Mouse (Mus musculus) lung, postnatal 0 days (tissue): ENCODE data around the gene Scn9a. TPM values are rescaled to one million over a fixed set of nuclear protein-coding genes. Genes with fewer than 3 reads are reported as not detected.

Source experiments
- ATAC-seq: fragments of 200-750 bp; cut with Nextera tagmentation; 2 replicates; pipeline ENCODE4 v1.8.0; 2017; ENCODE audit warnings: moderate library complexity
- DNase-seq: peaks from one replicate; pipeline ENCODE4 v3.0.0-alpha.2; 2016; ENCODE audit warnings: low spot score
- H3K27ac ChIP-seq: fragments of 300-500 bp; sonication (generic); 2 replicates; pipeline ENCODE4 v1.5.1; 2014; ENCODE audit warnings: antibody characterized with exemption, mild to moderate bottlenecking, low read length, mixed read lengths
- H3K27me3 ChIP-seq: fragments of 300-500 bp; sonication (generic); replicated peaks from 2 replicates; pipeline ENCODE4 v1.6.1; 2014; ENCODE audit warnings: low read length, mixed read lengths; ENCODE audit not compliant: insufficient read depth
- H3K36me3 ChIP-seq: fragments of 300-500 bp; sonication (generic); 2 replicates; pipeline ENCODE4 v1.6.1; 2014; ENCODE audit warnings: low read length, mixed read lengths; ENCODE audit not compliant: insufficient read depth
- H3K4me1 ChIP-seq: fragments of 300-500 bp; sonication (generic); 2 replicates; pipeline ENCODE4 v1.6.1; 2014; ENCODE audit warnings: antibody characterized with exemption, low read depth, low read length, mixed read lengths; ENCODE audit not compliant: insufficient read depth
- H3K4me2 ChIP-seq: fragments of 300-500 bp; sonication (generic); replicated peaks from 2 replicates; pipeline ENCODE4 v1.6.1; 2014; ENCODE audit warnings: low read depth, mild to moderate bottlenecking, low read length, moderate library complexity, mixed read lengths
- H3K4me3 ChIP-seq: fragments of 300-500 bp; sonication (generic); 2 replicates; pipeline ENCODE4 v1.5.1; 2014; ENCODE audit warnings: low read depth, low read length
- H3K9ac ChIP-seq: fragments of 300-500 bp; sonication (generic); replicated peaks from 2 replicates; pipeline ENCODE4 v1.6.1; 2014; ENCODE audit warnings: low read depth, mild to moderate bottlenecking
- H3K9me3 ChIP-seq: fragments of 300-500 bp; sonication (generic); 2 replicates; pipeline ENCODE4 v1.6.1; 2016; ENCODE audit warnings: low read length, mixed read lengths
- CTCF ChIP-seq: IDR thresholded peaks from 2 replicates; pipeline ENCODE4 v1.5.1; 2016; ENCODE audit warnings: antibody characterized with exemption, mild to moderate bottlenecking
- EP300 ChIP-seq: IDR thresholded peaks from 2 replicates; pipeline ENCODE4 v1.6.1; 2016; ENCODE audit warnings: antibody characterized with exemption, mild to moderate bottlenecking, control low read depth
- WGBS: fragments of 180-500 bp; shearing (Covaris S2); extraction: QIAGEN DNeasy Blood & Tissue Kit; methylation state at CpG from one replicate; pipeline ENCODE4 v1.1.7; 2014; 5-methylcytosine and 5-hydroxymethylcytosine counted together
- polyA plus RNA-seq: library from polyadenylated mRNA; unstranded; fragments of >200 nt; fragmentation: Nextera tagmentation; extraction: Ambion mirVana; gene quantifications from 2 replicates; pipeline ENCODE4 v1.2.1, GENCODE M21; 2015

The Scn9a gene
- polyA plus RNA-seq, 1 experiment from 2014 or later: 0.06 TPM

DNA sequence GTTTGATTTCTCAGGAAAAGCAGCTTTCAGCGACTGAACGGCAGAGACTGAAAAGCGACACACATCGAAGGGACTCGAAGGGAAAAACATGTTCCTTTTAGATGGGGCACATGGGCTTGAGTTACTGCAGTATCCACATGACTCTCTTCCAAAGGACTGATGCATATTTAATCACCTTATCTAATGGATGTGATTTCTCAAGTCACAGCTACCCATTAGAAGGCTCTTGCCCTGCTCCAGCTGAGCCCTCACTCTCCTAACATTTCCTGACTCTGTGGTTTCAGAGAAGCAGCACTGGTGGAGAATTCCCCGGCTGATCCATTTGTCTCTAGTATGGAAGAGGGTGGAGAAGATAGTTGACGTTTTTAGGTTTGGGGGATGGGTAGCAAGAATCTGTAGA, 23.7 kb downstream of the Scn9a start:
- H3K27ac ChIP-seq: no peak overlapping the region
- H3K36me3 ChIP-seq: no peaks in the 10 kb centered on the region
- DNase-seq (no peak), ATAC-seq (no peak)
- H3K4me3 ChIP-seq: no peak overlapping the region
- H3K4me2 ChIP-seq: no peak overlapping the region
- no peaks in the 10 kb centered on the region for H3K27me3 ChIP-seq
- TF ChIP-seq EP300 (no peak), CTCF (no peak)
- no peak overlapping the region for H3K9ac ChIP-seq
- WGBS: 62% methylated on average over 7 of the region's 7 CpGs
- no peaks in the 10 kb centered on the region for H3K4me1 ChIP-seq
- H3K9me3 ChIP-seq: no peaks in the 10 kb centered on the region

GRCm38 (mm10) chr2:66597313-66597712, 37.4 kb downstream of the Scn9a start:
- Histone ChIP-seq H3K9ac (no peak overlapping the region), H3K9me3 (no peaks in the 10 kb centered on the region), H3K36me3 (no peaks in the 10 kb centered on the region), H3K27ac (no peak overlapping the region), H3K4me2 (no peak overlapping the region), H3K27me3 (no peaks in the 10 kb centered on the region), H3K4me1 (no peaks in the 10 kb centered on the region), H3K4me3 (no peak overlapping the region)
- ATAC-seq (no peak), DNase-seq (no peak)
- TF ChIP-seq EP300: no peak
- no peak for TF ChIP-seq CTCF
- WGBS: 71% methylated on average over 6 of the region's 6 CpGs

- Histone ChIP-seq H3K36me3 (no peaks in the 10 kb centered on the region), H3K27me3 (no peaks in the 10 kb centered on the region), H3K27ac (no peak overlapping the region), H3K9me3 (no peaks in the 10 kb centered on the region), H3K4me2 (no peak overlapping the region), H3K4me3 (no peak overlapping the region), H3K4me1 (no peaks in the 10 kb centered on the region), H3K9ac (no peak overlapping the region)
- no peak for ATAC-seq
- DNase-seq: no peak
- TF ChIP-seq EP300 (no peak), CTCF (no peak)
- WGBS: 39% methylated on average over 5 of the region's 5 CpGs
Observed at GRCm38 (mm10) chr2:66596145-66596544, 38.6 kb downstream of the Scn9a start.

DNA sequence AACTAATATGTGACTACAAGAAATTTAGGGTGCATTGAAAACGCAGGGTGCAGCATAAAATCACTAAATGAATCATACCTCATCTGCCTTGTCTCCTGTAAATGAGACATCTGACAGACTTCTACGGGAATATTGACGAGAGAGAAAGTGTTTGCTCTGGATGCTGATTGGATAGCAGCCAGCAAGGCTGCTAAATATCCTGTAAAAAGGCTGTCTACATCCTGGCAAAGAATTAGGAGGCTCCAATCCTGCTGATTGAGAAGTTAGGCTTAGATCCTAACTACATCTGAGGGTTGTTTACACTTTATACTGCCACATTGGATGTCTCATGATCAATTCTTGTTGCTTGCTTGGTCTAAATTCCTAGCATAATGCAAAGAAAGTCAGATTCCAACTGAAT, 44.6 kb downstream of the Scn9a start:
- WGBS: 60% methylated on average over 3 of the region's 3 CpGs

GRCm38 (mm10) chr2:66580026-66580808, 54.5 kb downstream of the Scn9a start:
- Histone ChIP-seq H3K9me3 (no peaks in the 10 kb centered on the region), H3K4me3 (no peak overlapping the region), H3K9ac (no peak overlapping the region), H3K27me3 (no peaks in the 10 kb centered on the region), H3K4me1 (no peaks in the 10 kb centered on the region), H3K36me3 (no peaks in the 10 kb centered on the region), H3K27ac (no peak overlapping the region), H3K4me2 (no peak overlapping the region)
- no peak for TF ChIP-seq CTCF
- TF ChIP-seq EP300: no peak
- DNase-seq (no peak), ATAC-seq (no peak)
- 63% methylated on average over 5 of the region's 5 CpGs for WGBS

More for the DNA sequence above, 44.6 kb downstream of the Scn9a start:
- ATAC-seq (no peak), DNase-seq (no peak)
- TF ChIP-seq EP300 (no peak), CTCF (no peak)
- no peaks in the 10 kb centered on the region for H3K36me3 ChIP-seq
- no peaks in the 10 kb centered on the region for H3K4me1 ChIP-seq
- no peak overlapping the region for H3K27ac ChIP-seq
- no peak overlapping the region for H3K9ac ChIP-seq
- no peaks in the 10 kb centered on the region for H3K27me3 ChIP-seq
- no peak overlapping the region for H3K4me3 ChIP-seq
- H3K4me2 ChIP-seq: no peak overlapping the region
- H3K9me3 ChIP-seq: no peaks in the 10 kb centered on the region

DNA sequence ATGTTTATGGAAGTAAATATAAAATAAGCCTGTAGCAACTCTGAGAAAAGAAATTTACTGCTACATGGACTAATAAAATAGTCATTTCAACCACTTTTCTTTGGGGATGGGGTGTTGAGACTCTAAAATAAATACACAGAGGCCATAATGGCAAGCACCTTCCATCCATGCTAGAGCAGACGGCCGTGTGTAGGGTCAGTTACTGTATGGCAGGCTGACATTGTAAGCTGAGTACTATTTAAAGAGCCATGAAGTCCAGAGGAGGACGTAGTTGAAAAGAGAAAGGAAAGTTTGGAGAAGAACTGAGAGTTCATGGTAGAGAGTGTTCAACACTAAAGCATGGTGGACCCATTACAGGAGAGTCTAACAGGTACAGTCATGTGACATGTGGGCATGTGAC, 86.5 kb downstream of the Scn9a start:
- TF ChIP-seq EP300: no peak
- no peak for TF ChIP-seq CTCF
- Histone ChIP-seq H3K4me2 (no peak overlapping the region), H3K27me3 (no peaks in the 10 kb centered on the region), H3K27ac (no peak overlapping the region), H3K4me3 (no peak overlapping the region), H3K36me3 (no peaks in the 10 kb centered on the region), H3K4me1 (no peaks in the 10 kb centered on the region), H3K9ac (no peak overlapping the region), H3K9me3 (no peaks in the 10 kb centered on the region)
- WGBS: 73% methylated on average over 3 of the region's 3 CpGs
- ATAC-seq (no peak), DNase-seq (no peak)
